Mouse (Mus musculus): Measurements from ENCODE around the gene Alox15. TPM values are rescaled to one million over a fixed set of nuclear protein-coding genes. Genes with fewer than 3 reads are reported as not detected.
A peak's percentile ranks its signal among the peaks of the same experiment; 100 is the strongest.

The Alox15 gene
- total RNA-seq, 2 experiments from 2014 or later, result 2.0 to 2.5 TPM

GRCm38 (mm10) chr11:70308296-70308695 is 43.5 kb downstream of the Alox15 start:
- no peak for DNase-seq

GRCm38 (mm10) chr11:70306159-70306558 is 45.7 kb downstream of the Alox15 start:
- peak; percentile 55 for DNase-seq

GRCm38 (mm10) chr11:70302293-70302692 is 49.5 kb downstream of the Alox15 start:
- no peak for DNase-seq

GRCm38 (mm10) chr11:70297836-70298454 is 53.9 kb downstream of the Alox15 start:
- DNase-seq, result no peak

DNA sequence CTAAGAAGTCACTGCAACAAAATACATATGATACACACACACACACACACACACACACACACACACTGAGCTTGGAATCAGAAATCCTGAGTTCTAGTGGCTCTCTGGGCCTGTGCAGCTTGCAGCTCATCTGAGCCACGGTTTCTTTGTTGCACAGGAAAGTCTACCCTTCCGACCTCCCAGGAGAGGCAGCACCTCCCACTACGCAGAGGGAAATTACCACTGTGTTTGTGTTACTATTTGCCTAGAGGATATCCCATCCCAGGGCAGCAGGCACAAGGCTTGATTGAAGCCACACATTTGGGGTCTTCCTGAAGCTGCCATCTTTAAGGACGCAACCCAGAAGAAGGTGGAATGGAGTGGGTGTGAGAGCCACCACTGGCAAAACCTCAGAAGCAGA is 54.4 kb downstream of the Alox15 start:
- DNase-seq, result no peak

Other genes with a start within 250 kb of the Alox15 start
- gene Mgl2, start 221.7 kb downstream of the Alox15 start, total RNA-seq (2021), result 1 to 10 TPM; 2.1 to 2.5 TPM
- 1 to 10 TPM; 4.6 to 5.1 TPM for gene Clec10a, start 195.8 kb downstream of the Alox15 start, total RNA-seq (2021)
- 1 to 10 TPM; 1.3 to 2.5 TPM for gene Slc16a11, start 139.3 kb downstream of the Alox15 start, total RNA-seq (2021)
- 1 to 10 TPM; 3.8 to 6.2 TPM for gene Slc16a13, start 131.0 kb downstream of the Alox15 start, total RNA-seq (2021)
- gene Bcl6b, start 122.2 kb downstream of the Alox15 start, total RNA-seq (2021), result 10 to 100 TPM; 27.1 to 31.1 TPM
- 10 to 100 TPM; 58.6 to 62.3 TPM for gene 0610010K14Rik, start 114.1 kb downstream of the Alox15 start, total RNA-seq (2021)
- gene Gm21988, start 112.2 kb downstream of the Alox15 start, total RNA-seq (2021), result 1 to 10 TPM; 4.0 to 4.9 TPM
- 100 to 1,000 TPM; 139 to 162 TPM for gene Rnasek, start 112.2 kb downstream of the Alox15 start, total RNA-seq (2021)
- 1 to 10 TPM; 2.4 to 2.7 TPM for gene Alox12, start 96.7 kb downstream of the Alox15 start, total RNA-seq (2021)
- gene Alox12e, start 29.4 kb downstream of the Alox15 start, total RNA-seq (2021), result not detected
- 10 to 100 TPM; 23.2 to 24.6 TPM for gene Pelp1, start 58.0 kb upstream of the Alox15 start, total RNA-seq (2021)
- gene Arrb2, start 80.6 kb upstream of the Alox15 start, total RNA-seq (2021), result 10 to 100 TPM; 21.7 to 26.0 TPM
- 10 to 100 TPM; 16.1 to 18.5 TPM for gene Med11, start 99.9 kb upstream of the Alox15 start, total RNA-seq (2021)
- 1 to 10 TPM in 1 of 2 experiments, under 1 TPM in 1; 0.93 to 1.8 TPM for gene Zmynd15, start 107.4 kb upstream of the Alox15 start, total RNA-seq (2021)
- 1 to 10 TPM; 4.2 to 5.8 TPM for gene Cxcl16, start 108.0 kb upstream of the Alox15 start, total RNA-seq (2021)
- under 1 TPM; 0.55 to 0.84 TPM for gene Tm4sf5, start 153.2 kb upstream of the Alox15 start, total RNA-seq (2021)
- gene Vmo1, start 162.6 kb upstream of the Alox15 start, total RNA-seq (2021), result under 1 TPM; 0.42 to 0.48 TPM
- gene Gltpd2, start 167.2 kb upstream of the Alox15 start, total RNA-seq (2021), result 1 to 10 TPM; 4.9 to 9.8 TPM
- gene Psmb6, start 173.3 kb upstream of the Alox15 start, total RNA-seq (2021), result 100 to 1,000 TPM; 276 to 295 TPM
- gene Gm40193, start 180.9 kb upstream of the Alox15 start, total RNA-seq (2021), result not detected
- gene Pld2, start 188.0 kb upstream of the Alox15 start, total RNA-seq (2021), result 10 to 100 TPM in 1 of 2 experiments, 1 to 10 TPM in 1; 9.7 to 13.6 TPM
- gene Mink1, start 210.8 kb upstream of the Alox15 start, total RNA-seq (2021), result 10 to 100 TPM; 49.0 to 55.8 TPM